Mouse (Mus musculus) macrophage (primary cell): ENCODE results near the gene Mrps30. TPM values are rescaled to one million over a fixed set of nuclear protein-coding genes. Genes with fewer than 3 reads are reported as not detected.
"Not testable (repeated sequence)": the region's sequence is repeated elsewhere in the genome, so short reads cannot be mapped to it uniquely, and the experiment has no call there.

Experiments
- H3K27ac ChIP-seq: fragments of 350-480 bp; formaldehyde crosslinking; 2 replicates; pipeline ENCODE4 v1.9.0; 2021
- H3K36me3 ChIP-seq: fragments of 350-480 bp; formaldehyde crosslinking; 2 replicates; pipeline ENCODE4 v1.9.0; 2021; ENCODE audit errors: inconsistent target
- H3K4me3 ChIP-seq: fragments of 350-480 bp; formaldehyde crosslinking; 2 replicates; pipeline ENCODE4 v1.9.0; 2021; ENCODE audit errors: inconsistent target
- H3K79me2 ChIP-seq: fragments of 350-480 bp; formaldehyde crosslinking; 2 replicates; pipeline ENCODE4 v1.9.0; 2021; ENCODE audit errors: inconsistent target
- WGBS: methylation state at CpG from one replicate; pipeline ENCODE4 v1.1.7; 2026; ENCODE audit warnings: inconsistent platforms; ENCODE audit not compliant: missing documents; 5-methylcytosine and 5-hydroxymethylcytosine counted together
- polyA plus RNA-seq: library from polyadenylated mRNA; stranded (reverse); fragments of 250-400 nt; gene quantifications from 3 replicates; pipeline ENCODE4 v1.2.4, GENCODE M21; 2018; ENCODE audit warnings: inconsistent platforms
- total RNA-seq, 78 experiments: library from RNA; depleted of rRNA; stranded (reverse); fragments of 250-400 nt; gene quantifications; 1 replicate in 9 of 78; 2 replicates in 24 of 78; 3 replicates in 43 of 78; 4 replicates in 2 of 78; pipeline ENCODE4 v1.2.4; 2018; ENCODE audit warnings: inconsistent platforms in 56 of 78

The Mrps30 gene
- total RNA-seq (2018; cell fraction: chromatin; rRNA removed), result 10 to 100 TPM in 18 of 26 experiments, 1 to 10 TPM in 8; 3.8 to 20.8 (median 13.4) TPM
- total RNA-seq (2018; cell fraction: cytosol; rRNA removed), result 10 to 100 TPM in 22 of 26 experiments, 1 to 10 TPM in 4; 7.9 to 18.0 (median 12.8) TPM
- total RNA-seq (2018; cell fraction: nucleus; rRNA removed), result 10 to 100 TPM in 13 of 26 experiments, 1 to 10 TPM in 13; 3.4 to 20.7 (median 9.4) TPM
- polyA plus RNA-seq, result 8.4 to 11.7 TPM (median 9.2 TPM) in 3 replicates

GRCm38 (mm10) chr13:118386511-118387447 lies at the start of gene Mrps30, which contains the start of gene B430218F22Rik:
Gene Mrps30, minus strand, starts transcription at chr13:118387252.
Gene B430218F22Rik, plus strand, starts transcription at chr13:118386630.
- H3K27ac ChIP-seq, result no peak within 1 kb of the TSS
- peaks cover 20% of the 10 kb centered on the region for H3K36me3 ChIP-seq
- H3K4me3 ChIP-seq, result peak within 1 kb of the TSS; percentile 60
- 1% methylated on average over 93 of the region's 93 CpGs for WGBS
- peaks cover 19% of the 10 kb centered on the region for H3K79me2 ChIP-seq

DNA sequence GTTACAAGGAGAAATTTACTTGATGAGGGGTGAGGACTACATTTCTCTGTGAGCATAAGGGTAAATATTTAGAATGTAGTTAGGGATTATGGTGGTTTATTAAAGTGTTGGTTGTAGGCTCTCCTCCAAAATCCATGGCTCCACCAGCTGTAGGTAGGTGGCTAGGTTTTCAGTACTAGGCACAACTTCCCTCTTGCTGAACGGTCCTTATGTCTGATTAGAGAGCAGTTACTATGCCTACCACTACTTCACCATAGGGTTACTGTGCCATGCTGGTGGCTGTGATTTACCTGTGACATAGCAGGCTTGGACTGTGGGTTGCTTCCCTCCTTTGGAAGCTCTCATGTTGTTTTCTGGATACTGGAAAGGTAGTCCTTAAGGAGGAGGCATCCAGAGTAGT lies 33.8 kb upstream of the Mrps30 start:
- Histone ChIP-seq H3K36me3 (no peaks in the 10 kb centered on the region), H3K27ac (peak overlapping the region; percentile 19; the same call in 1 of the 2 replicates), H3K4me3 (no peak overlapping the region), H3K79me2 (no peaks in the 10 kb centered on the region)
- WGBS, result 19% methylated on average over 1 of the region's 1 CpGs

- Histone ChIP-seq H3K79me2 (no peaks in the 10 kb centered on the region), H3K27ac (peak overlapping the region; percentile 19), H3K4me3 (no peak overlapping the region), H3K36me3 (no peaks in the 10 kb centered on the region)
- 0% methylated on average over 1 of the region's 1 CpGs for WGBS
Measured at GRCm38 (mm10) chr13:118420408-118420807, 33.4 kb upstream of the Mrps30 start.

DNA sequence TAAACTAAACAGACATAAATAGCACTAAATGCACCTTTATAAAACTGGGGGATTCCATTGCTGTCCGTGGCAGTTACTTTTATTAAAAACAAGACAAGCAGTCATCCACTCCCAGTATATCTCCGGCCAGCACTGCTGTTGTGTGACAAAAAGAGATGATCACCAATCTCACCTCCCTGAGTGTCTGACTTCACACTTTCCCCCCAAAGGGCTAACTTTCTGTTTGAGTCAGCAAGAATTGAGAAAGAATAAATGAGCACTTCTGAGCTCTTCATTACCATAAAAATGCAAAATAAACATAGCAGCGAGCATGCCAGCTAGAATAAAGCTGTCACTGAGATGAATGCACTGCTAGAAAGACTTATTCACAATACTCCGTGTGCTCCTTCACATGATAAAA lies 31.1 kb upstream of the Mrps30 start:
- Histone ChIP-seq H3K79me2 (no peaks in the 10 kb centered on the region), H3K36me3 (no peaks in the 10 kb centered on the region), H3K4me3 (no peak overlapping the region), H3K27ac (no peak overlapping the region)
- WGBS, result 94% methylated on average over 4 of the region's 4 CpGs

DNA sequence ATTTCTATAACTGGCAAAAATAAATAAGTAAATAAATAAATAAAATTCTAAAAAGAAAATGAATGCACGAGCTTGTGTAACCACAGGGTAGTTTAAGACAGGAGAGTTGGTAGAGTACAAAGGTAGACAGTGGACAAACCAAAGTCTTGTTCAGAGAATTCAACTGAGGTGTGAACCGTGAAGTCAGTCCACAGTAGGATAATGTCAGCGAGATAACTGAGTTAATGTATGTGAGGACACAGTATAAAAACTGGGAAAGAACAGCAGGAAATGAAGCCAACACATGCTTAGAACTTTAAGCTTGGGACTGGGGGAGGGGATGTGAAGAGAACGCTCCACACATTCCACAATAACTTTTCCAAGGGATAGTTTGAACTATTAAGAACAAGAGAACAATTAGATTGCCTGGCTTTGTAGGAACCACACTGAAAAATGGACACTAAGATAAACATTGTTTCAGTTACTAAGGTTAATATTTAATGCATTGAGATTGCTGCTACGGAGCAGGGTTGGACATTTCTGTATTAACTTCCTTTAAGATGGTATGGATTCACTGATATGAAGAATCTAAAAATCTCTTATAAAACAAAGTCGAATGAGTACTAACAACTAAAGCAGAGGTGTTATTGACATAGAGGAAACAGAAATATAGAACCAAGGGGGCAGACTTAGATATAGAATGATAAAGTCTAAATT lies 24.4 kb upstream of the Mrps30 start:
- H3K36me3 ChIP-seq, result no peaks in the 10 kb centered on the region
- no peaks in the 10 kb centered on the region for H3K79me2 ChIP-seq
- 90% methylated on average over 6 of the region's 6 CpGs for WGBS
- no peak overlapping the region for H3K4me3 ChIP-seq
- no peak overlapping the region for H3K27ac ChIP-seq

GRCm38 (mm10) chr13:118403544-118403943 lies 16.5 kb upstream of the Mrps30 start:
- Histone ChIP-seq H3K36me3 (no peaks in the 10 kb centered on the region), H3K4me3 (no peak overlapping the region), H3K27ac (no peak overlapping the region), H3K79me2 (no peaks in the 10 kb centered on the region)

DNA sequence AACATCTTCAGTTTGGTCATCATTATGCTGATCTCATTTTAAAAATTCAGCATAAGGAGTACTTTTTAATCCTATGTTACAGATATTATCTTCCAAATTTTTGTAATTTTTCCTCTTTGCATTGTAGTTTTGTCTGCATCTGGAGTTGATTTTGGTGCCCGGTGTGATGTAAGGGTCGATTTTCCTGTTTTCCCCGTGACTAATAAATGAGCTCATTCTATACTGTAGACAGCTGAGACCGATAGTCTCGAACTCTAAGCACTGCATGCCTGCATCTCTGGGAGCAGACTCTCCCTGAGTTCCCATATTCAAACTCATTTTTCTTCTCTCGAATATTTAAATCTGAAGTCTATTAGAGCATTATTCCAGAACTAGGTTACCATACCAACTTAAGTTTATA lies 13.3 kb upstream of the Mrps30 start:
- Histone ChIP-seq H3K4me3 (no peak overlapping the region), H3K27ac (no peak overlapping the region), H3K36me3 (no peaks in the 10 kb centered on the region), H3K79me2 (no peaks in the 10 kb centered on the region)
- 89% methylated on average over 6 of the region's 6 CpGs for WGBS

DNA sequence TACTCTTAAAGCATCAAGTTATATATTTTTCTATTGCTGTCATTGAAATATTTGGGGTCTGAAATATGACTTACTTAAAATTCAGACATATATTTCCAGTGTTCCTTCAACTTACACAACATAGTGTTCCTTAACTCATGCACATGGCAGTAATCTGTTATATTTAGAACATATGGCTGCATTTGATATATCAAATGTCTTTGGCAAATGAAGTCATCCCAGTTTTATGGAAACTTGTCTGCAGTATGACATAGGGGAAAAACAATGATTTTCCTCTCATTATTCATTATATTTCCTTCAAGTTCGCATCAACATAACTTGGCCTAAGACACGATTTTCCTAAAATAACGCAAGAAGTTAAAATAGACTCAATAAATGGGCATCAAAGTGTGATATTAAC lies 8.8 kb upstream of the Mrps30 start:
- H3K36me3 ChIP-seq, result no peaks in the 10 kb centered on the region
- 85% methylated on average over 3 of the region's 3 CpGs for WGBS
- H3K27ac ChIP-seq, result no peak overlapping the region
- H3K79me2 ChIP-seq, result no peaks in the 10 kb centered on the region
- H3K4me3 ChIP-seq, result no peak overlapping the region

DNA sequence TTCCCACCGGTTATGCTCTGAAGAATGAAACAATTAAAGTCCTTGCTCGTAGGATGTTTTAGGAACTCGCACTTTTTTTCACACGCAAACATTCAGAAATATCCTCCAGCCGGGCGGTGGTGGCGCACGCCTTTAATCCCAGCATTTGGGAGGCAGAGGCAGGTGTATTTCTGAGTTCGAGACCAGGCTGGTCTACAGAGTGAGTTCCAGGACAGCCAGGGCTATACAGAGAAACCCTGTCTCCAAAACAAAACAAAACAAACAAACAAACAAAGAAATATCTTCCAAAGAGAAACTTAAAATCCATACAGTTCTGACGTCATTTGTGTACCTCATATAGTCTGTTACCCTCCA lies 373 bp upstream of the Mrps30 start:
- H3K4me3 ChIP-seq, result peak overlapping the region; percentile 60
- WGBS, result 7% methylated on average over 10 of the region's 10 CpGs
- not testable (repeated sequence) for H3K27ac ChIP-seq
- peaks cover 15% of the 10 kb centered on the region for H3K36me3 ChIP-seq
- peaks cover 19% of the 10 kb centered on the region for H3K79me2 ChIP-seq

GRCm38 (mm10) chr13:118380381-118380780 lies 6.7 kb downstream of the Mrps30 start:
- Histone ChIP-seq H3K4me3 (no peak overlapping the region), H3K79me2 (peaks cover 7% of the 10 kb centered on the region), H3K36me3 (peaks cover 34% of the 10 kb centered on the region), H3K27ac (no peak overlapping the region)
- WGBS, result 92% methylated on average over 10 of the region's 10 CpGs

DNA sequence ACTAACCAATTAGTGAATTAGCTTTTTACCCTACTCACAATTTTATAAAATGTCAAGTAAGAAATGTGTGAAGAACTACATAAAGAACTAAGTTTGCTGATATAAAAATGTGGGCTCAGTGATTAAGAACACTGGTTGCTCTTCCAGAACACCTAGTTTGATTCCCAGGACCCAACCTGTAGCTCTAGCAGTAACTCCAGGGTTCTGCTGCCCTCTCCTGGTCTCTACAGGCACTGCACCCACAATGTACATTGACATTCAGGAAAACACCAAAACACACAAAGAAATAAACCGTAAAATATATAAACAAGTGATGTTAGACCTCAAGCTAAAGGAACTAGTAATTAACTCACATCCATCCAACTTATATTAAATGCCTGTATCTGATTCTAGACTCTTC lies 7.9 kb downstream of the Mrps30 start:
- peaks cover 34% of the 10 kb centered on the region for H3K36me3 ChIP-seq
- WGBS, result 75% methylated on average over 1 of the region's 1 CpGs
- H3K79me2 ChIP-seq, result no peaks in the 10 kb centered on the region
- no peak overlapping the region for H3K4me3 ChIP-seq
- no peak overlapping the region for H3K27ac ChIP-seq

DNA sequence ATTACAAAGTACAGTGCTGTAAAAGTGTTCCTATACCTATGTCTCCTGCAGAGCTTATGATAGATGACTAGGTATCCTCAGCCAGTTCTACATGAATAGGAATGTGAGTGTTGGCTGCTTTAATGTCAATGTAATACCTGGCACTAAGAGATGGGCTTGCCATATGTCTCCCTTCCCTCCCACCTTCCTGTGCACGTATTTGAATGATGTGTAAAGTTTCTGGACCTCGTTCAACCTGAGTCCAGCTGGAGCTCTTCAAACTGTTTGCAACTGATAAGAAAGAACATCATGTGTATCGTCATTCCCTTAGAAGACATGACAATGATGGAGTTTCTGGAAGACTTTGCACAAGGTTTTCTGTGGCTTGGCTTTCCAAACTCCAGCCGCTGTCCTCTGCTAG lies 14.2 kb downstream of the Mrps30 start:
- Histone ChIP-seq H3K27ac (no peak overlapping the region), H3K36me3 (no peaks in the 10 kb centered on the region)
- 95% methylated on average over 4 of the region's 4 CpGs for WGBS

DNA sequence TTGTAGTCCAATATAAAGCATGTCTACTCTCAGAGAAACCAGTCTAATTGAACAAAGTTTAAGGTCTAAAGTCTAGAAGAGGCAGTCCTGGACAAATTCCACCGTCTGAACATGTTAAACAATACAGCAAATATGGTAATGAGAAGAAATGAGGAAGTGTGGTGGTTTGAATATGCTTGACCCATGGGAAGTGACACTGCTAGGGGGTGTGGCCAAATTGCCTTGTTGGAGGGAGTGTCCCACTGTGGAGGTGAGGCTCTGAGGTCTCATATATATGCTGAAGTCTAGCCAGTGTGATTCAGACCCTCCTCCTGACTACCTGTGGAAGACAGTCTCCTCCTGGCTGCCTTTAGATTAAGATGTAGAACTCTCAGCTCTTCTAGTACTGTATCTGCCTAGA lies 21.3 kb downstream of the Mrps30 start:
- Histone ChIP-seq H3K4me3 (no peak overlapping the region), H3K36me3 (no peaks in the 10 kb centered on the region), H3K79me2 (no peaks in the 10 kb centered on the region), H3K27ac (no peak overlapping the region)
- 38% methylated on average over 1 of the region's 1 CpGs for WGBS

More for the DNA sequence above, 14.2 kb downstream of the Mrps30 start:
- no peak overlapping the region for H3K4me3 ChIP-seq
- no peaks in the 10 kb centered on the region for H3K79me2 ChIP-seq

GRCm38 (mm10) chr13:118363342-118363741 lies 23.7 kb downstream of the Mrps30 start:
- Histone ChIP-seq H3K79me2 (no peaks in the 10 kb centered on the region), H3K36me3 (no peaks in the 10 kb centered on the region), H3K4me3 (no peak overlapping the region), H3K27ac (no peak overlapping the region)
- 91% methylated on average over 6 of the region's 6 CpGs for WGBS

DNA sequence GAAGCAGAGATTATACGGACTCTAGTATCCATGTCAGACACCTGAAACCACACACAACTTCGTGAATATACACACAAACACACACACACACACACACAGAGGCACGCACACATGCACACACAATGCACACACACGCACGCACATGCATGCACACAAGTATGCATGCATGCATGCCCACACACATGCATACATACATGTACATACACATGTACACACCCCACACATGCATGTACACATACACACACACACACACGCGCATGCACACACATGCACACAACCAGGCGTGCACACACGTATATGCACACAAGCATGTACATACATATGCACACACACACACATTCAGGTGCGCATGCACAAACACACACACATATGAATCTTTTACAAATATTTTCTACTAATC lies 36.2 kb downstream of the Mrps30 start:
- WGBS, result 94% methylated on average over 10 of the region's 10 CpGs
- no peak overlapping the region for H3K27ac ChIP-seq
- H3K79me2 ChIP-seq, result no peaks in the 10 kb centered on the region
- no peak overlapping the region for H3K4me3 ChIP-seq
- no peaks in the 10 kb centered on the region for H3K36me3 ChIP-seq
